Mouse (Mus musculus) lung, postnatal 0 days (tissue): Measurements from ENCODE around the gene Spata2l.

Experiments used
- CTCF ChIP-seq: IDR thresholded peaks from 2 replicates; pipeline ENCODE4 v1.5.1; 2016; ENCODE audit warnings: antibody characterized with exemption, mild to moderate bottlenecking
- EP300 ChIP-seq: IDR thresholded peaks from 2 replicates; pipeline ENCODE4 v1.6.1; 2016; ENCODE audit warnings: antibody characterized with exemption, mild to moderate bottlenecking, control low read depth

DNA sequence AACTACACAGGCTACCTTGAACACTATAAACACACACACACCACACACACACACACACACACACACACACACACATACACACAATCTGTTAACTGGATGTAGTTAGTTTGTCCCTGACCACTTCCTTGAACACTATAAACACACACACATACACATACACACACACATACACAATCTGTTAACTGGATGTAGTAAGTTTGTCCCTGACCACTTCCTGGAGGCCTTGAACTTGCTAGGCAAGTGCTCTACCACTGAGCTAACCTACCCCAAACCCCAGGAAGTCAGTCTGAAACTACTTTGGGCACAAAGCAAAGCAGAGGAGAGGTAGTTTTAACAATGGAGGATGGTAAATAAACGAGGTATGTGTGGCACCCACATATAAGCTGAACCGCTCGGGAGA lies 32.5 kb downstream of the Spata2l start:
- no peak for TF ChIP-seq CTCF
- no peak for TF ChIP-seq EP300
